Mouse (Mus musculus) kidney, postnatal 0 days (tissue): ENCODE measurements around the gene Plvap. TPM values are rescaled to one million over a fixed set of nuclear protein-coding genes. Genes with fewer than 3 reads are reported as not detected.
A peak's percentile ranks its signal among the peaks of the same experiment; 100 is the strongest.
"Not testable (repeated sequence)": the region's sequence is repeated elsewhere in the genome, so short reads cannot be mapped to it uniquely, and the experiment has no call there.

Experiments used
- ATAC-seq: fragments of 200-750 bp; cut with Nextera tagmentation; replicated peaks from 2 replicates; pipeline ENCODE4 v1.8.0; 2017; ENCODE audit warnings: low read depth, moderate number of reproducible peaks, moderate TSS enrichment, moderate library complexity; ENCODE audit not compliant: low FRiP score
- DNase-seq: peaks from one replicate; pipeline ENCODE4 v3.0.0-alpha.2; 2016; ENCODE audit warnings: low spot score
- H3K27ac ChIP-seq: fragments of 300-500 bp; sonication (generic); 2 replicates; pipeline ENCODE4 v1.5.1; 2014; ENCODE audit warnings: mild to moderate bottlenecking
- H3K27me3 ChIP-seq: fragments of 300-500 bp; sonication (generic); 2 replicates; pipeline ENCODE4 v1.6.1; 2014; ENCODE audit warnings: low read length, mixed read lengths; ENCODE audit not compliant: insufficient read depth
- H3K36me3 ChIP-seq: fragments of 300-500 bp; sonication (generic); 2 replicates; pipeline ENCODE4 v1.6.1; 2014; ENCODE audit warnings: low read length, mixed read lengths; ENCODE audit not compliant: insufficient read depth
- H3K4me1 ChIP-seq: fragments of 300-500 bp; sonication (generic); replicated peaks from 2 replicates; pipeline ENCODE4 v1.6.1; 2014; ENCODE audit warnings: antibody characterized with exemption, low read length, mixed read lengths; ENCODE audit not compliant: insufficient read depth
- H3K4me2 ChIP-seq: fragments of 300-500 bp; sonication (generic); 2 replicates; pipeline ENCODE4 v1.6.1; 2014; ENCODE audit warnings: mild to moderate bottlenecking, low read length, moderate library complexity, mixed read lengths
- H3K4me3 ChIP-seq: fragments of 300-500 bp; sonication (generic); replicated peaks from 2 replicates; pipeline ENCODE4 v1.5.1; 2014; ENCODE audit warnings: low read depth, low read length
- H3K9ac ChIP-seq: fragments of 300-500 bp; sonication (generic); 2 replicates; pipeline ENCODE4 v1.6.1; 2014; ENCODE audit warnings: low read depth, low read length
- H3K9me3 ChIP-seq: fragments of 300-500 bp; sonication (generic); replicated peaks from 2 replicates; pipeline ENCODE4 v1.6.1; 2016; ENCODE audit warnings: low read length, inconsistent platforms, mixed read lengths
- CTCF ChIP-seq: IDR thresholded peaks from 2 replicates; pipeline ENCODE4 v1.5.1; 2016; ENCODE audit warnings: antibody characterized with exemption, low read depth, mild to moderate bottlenecking, moderate library complexity
- WGBS: fragments of 180-500 bp; shearing (Covaris S2); extraction: QIAGEN DNeasy Blood & Tissue Kit; methylation state at CpG from one replicate; pipeline ENCODE4 v1.1.7; 2014; 5-methylcytosine and 5-hydroxymethylcytosine counted together
- polyA plus RNA-seq: library from polyadenylated mRNA; unstranded; fragments of >200 nt; fragmentation: Nextera tagmentation; extraction: Ambion mirVana; gene quantifications from 2 replicates; pipeline ENCODE4 v1.2.1, GENCODE M21; 2015

The Plvap gene
- polyA plus RNA-seq, 1 experiment from 2014 or later, result 208 TPM

DNA sequence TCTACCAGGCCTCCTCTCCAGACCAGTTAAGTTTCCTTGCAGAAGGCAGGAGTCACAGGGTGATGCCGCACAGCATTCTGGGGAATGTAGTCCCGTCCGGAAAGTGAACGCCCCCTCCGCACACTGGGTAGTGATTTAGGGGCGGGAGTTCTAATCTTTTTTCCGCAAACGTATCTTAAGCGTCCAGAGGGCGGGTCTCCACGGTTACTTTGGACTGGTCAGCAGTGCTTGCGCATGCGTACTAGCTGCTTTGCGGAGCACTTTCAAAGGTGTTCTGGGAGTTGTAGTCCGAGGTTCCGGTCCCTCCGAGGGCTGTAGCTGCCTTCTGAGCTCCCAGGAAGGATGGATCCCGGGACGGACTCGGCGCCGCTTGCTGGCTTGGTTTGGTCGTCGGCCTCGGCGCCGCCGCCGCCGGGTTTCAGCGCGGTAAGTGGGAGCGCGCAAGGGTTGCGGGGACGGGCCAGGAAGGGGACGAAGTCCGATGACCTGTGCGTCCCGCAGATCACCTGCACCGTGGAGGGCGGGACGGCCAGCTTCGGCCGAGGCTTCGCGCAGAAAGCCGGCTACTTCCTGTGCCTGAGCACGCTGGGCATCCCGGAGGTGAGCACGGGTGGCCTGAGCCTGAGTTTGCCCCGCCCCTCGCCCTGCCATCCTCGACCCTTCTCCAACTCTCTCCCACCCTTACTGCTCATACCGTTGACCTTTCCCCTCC lies 31.2 kb upstream of the Plvap start, which contains the start of gene Mvb12a:
TSS of gene Mvb12a (plus strand) at position 291 of the 712 bp plus-strand sequence.
- H3K36me3 ChIP-seq, result peaks cover 20% of the 10 kb centered on the region
- peaks cover 9% of the 10 kb centered on the region; the same call in 1 of the 2 replicates for H3K4me1 ChIP-seq
- peak within 1 kb of the TSS; percentile 68 for H3K4me2 ChIP-seq
- DNase-seq, result peak; percentile 100
- no peak for TF ChIP-seq CTCF
- H3K9me3 ChIP-seq, result no peaks in the 10 kb centered on the region
- H3K27me3 ChIP-seq, result no peaks in the 10 kb centered on the region
- peak within 1 kb of the TSS; percentile 70 for H3K4me3 ChIP-seq
- peak within 1 kb of the TSS; percentile 69 for H3K27ac ChIP-seq
- peak; percentile 96 for ATAC-seq
- WGBS, result under 1% methylated on average over 55 of the region's 55 CpGs
- H3K9ac ChIP-seq, result peak within 1 kb of the TSS; percentile 62

DNA sequence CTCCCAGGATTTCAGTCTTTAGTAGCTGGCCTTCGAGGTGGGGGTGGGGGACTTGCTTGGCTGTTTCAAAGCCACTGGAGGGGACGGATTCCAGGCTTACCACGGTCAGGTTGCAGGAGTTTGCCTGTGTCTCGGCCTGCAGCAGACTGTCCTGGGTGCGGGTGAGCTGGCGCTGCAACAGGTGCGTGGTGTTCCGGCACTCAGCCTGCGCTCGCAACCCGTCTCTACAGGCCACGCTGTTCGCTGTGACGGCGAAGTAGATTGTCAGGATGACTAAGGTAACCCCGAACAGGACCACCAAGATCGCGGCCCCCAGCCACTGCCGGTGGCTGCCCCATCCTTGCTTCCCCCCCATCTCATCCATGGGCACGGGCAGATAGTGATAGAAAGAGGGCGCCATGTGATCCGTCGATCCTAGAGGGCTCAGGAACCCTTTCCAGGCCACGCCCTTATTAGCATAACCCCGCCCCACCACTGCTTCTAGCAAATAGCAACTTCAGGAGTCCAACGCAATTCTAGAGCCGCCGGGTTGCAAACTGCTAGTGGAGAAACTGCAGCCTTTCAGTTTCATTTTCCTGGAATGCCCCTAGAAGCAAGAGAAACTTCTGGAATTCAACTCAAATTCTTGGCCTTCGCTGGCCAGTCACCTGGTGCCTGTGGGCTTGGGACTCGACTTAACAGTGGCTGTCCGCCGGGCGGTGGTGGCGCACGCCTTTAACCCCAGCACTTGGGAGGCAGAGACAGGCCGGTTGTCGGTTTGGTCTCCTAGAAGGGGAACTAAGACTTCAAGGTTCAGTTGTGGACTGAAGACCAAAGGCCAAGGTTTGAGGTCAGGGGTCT lies 25.7 kb upstream of the Plvap start, which contains the start of gene Bst2:
TSS of gene Bst2 (minus strand) at position 429 of the 840 bp plus-strand sequence.
- peak; percentile 17; the same call in 1 of the 2 replicates for TF ChIP-seq CTCF
- Histone ChIP-seq H3K4me1 (peaks cover 18% of the 10 kb centered on the region; the same call in 1 of the 2 replicates), H3K27me3 (no peaks in the 10 kb centered on the region), H3K9ac (peak within 1 kb of the TSS; percentile 62), H3K9me3 (no peaks in the 10 kb centered on the region), H3K27ac (peak within 1 kb of the TSS; percentile 83), H3K36me3 (no peaks in the 10 kb centered on the region), H3K4me3 (peak within 1 kb of the TSS; percentile 50), H3K4me2 (peak within 1 kb of the TSS; percentile 65)
- DNase-seq (peak; percentile 98), ATAC-seq (peak; percentile 81)
- 4% methylated on average over 37 of the region's 37 CpGs for WGBS

DNA sequence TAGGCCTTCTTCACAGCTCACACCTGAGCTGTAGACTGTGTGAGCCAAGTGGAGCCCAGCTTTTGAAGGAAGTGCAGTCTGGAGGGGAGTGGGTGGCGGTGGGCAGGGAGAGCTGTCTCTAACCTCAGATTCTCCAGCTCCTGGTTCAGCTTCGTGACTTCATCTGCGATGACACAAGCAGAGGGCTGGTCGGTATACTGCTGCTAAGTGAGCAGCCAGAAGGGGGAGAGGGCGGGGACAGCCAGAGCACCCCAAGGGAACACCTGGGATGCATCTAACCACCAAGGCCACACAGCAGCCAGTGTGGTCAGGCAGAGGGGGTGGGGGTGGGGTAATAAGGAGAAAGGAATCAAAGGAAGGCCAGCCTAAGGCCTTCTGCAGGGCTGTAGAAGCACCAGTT lies 24.1 kb upstream of the Plvap start:
- 73% methylated on average over 5 of the region's 5 CpGs for WGBS
- peaks cover 18% of the 10 kb centered on the region for H3K4me1 ChIP-seq
- DNase-seq (no peak), ATAC-seq (no peak)
- no peak for TF ChIP-seq CTCF
- H3K9me3 ChIP-seq, result no peaks in the 10 kb centered on the region
- H3K36me3 ChIP-seq, result no peaks in the 10 kb centered on the region
- no peaks in the 10 kb centered on the region for H3K27me3 ChIP-seq
- H3K27ac ChIP-seq, result no peak overlapping the region
- peak overlapping the region; percentile 50; the same call in 1 of the 2 replicates for H3K4me3 ChIP-seq
- H3K4me2 ChIP-seq, result peak overlapping the region; percentile 65
- H3K9ac ChIP-seq, result 0 out of 2 replicates have a peak overlapping the region, but pooled peaks have one; percentile 62

DNA sequence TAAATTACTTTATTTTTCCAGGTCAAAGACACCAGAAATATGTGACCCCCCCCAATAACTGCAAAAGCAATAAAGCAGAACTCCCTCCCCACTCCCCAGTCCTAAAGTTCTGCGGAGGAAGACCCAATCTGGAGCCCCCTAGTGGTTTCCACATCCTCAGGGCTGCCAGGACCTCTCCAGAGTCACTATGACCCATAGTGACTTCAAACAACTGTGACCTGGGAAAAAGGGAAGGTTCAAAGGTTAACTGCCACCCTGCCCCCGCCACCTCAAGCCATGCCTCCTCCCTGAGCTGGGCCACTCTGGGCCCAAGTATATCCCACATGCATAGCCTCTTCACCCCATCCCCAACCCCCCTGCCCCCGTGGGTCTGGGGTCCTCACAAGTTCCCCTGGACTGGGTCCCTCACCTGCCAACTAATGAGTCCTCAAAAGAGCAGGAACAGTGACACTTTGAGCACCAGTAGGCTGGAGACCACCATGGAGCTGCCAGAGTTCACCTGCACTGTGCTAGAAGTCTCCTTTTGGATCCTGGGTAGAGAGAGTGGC lies 22.8 kb upstream of the Plvap start:
- H3K9ac ChIP-seq, result no peak overlapping the region
- no peak overlapping the region for H3K4me2 ChIP-seq
- WGBS, result 40% methylated on average over 3 of the region's 3 CpGs
- H3K4me3 ChIP-seq, result no peak overlapping the region
- TF ChIP-seq CTCF, result peak; percentile 38
- DNase-seq (no peak), ATAC-seq (no peak)
- no peaks in the 10 kb centered on the region for H3K27me3 ChIP-seq
- no peaks in the 10 kb centered on the region for H3K36me3 ChIP-seq
- H3K27ac ChIP-seq, result 0 out of 2 replicates have a peak overlapping the region, but pooled peaks have one; percentile 19
- H3K9me3 ChIP-seq, result no peaks in the 10 kb centered on the region
- peaks cover 21% of the 10 kb centered on the region for H3K4me1 ChIP-seq

DNA sequence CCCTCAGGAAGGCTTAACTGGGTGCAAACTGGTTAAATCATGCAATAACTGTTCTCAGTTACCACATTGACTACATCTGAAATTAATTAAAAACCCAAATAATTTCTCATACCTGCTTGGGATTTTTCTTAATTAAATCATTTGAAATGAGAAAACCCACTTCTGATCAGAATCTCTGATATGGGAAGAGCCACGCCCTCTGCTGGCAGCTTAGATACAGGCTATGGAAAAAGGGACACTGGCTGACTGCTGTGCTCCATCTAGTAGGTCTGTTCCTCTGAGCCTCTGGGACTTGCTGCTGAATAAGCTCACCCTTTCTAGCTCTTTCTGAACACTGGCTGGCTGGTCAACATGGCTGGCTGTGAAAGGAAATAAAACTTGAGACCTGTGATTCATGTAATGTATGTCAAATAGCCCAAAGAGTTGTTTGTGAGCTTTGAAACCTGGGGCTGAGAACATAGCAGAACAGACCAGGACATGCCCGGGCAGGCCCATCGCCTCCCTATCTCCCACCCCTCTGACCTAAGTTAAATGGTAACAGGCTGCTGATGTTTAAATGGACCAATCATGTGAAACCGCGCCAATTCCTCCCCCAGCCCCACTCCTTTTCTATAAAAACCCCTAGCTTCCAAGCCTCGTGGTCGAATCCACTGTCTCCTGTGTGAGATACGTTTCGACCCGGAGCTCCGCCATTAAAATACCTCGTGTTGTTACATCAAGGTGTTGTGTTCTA lies 19.3 kb upstream of the Plvap start:
- peak; percentile 60 for TF ChIP-seq CTCF
- not testable (repeated sequence) for H3K9ac ChIP-seq, ATAC-seq, H3K4me3 ChIP-seq, H3K4me2 ChIP-seq, H3K27me3 ChIP-seq, H3K9me3 ChIP-seq, H3K36me3 ChIP-seq
- DNase-seq, result peak; percentile 74
- Histone ChIP-seq H3K4me1 (peaks cover 11% of the 10 kb centered on the region; the same call in 1 of the 2 replicates), H3K27ac (0 out of 2 replicates have a peak overlapping the region, but pooled peaks have one; percentile 6)
- 49% methylated on average over 5 of the region's 12 CpGs for WGBS
